Mouse (Mus musculus): Measurements from ENCODE around the gene Pdia2. TPM values are rescaled to one million over a fixed set of nuclear protein-coding genes. Genes with fewer than 3 reads are reported as not detected.

Gene Pdia2
- polyA plus RNA-seq, 1 experiment from 2014 or later: 1.0 TPM

DNA sequence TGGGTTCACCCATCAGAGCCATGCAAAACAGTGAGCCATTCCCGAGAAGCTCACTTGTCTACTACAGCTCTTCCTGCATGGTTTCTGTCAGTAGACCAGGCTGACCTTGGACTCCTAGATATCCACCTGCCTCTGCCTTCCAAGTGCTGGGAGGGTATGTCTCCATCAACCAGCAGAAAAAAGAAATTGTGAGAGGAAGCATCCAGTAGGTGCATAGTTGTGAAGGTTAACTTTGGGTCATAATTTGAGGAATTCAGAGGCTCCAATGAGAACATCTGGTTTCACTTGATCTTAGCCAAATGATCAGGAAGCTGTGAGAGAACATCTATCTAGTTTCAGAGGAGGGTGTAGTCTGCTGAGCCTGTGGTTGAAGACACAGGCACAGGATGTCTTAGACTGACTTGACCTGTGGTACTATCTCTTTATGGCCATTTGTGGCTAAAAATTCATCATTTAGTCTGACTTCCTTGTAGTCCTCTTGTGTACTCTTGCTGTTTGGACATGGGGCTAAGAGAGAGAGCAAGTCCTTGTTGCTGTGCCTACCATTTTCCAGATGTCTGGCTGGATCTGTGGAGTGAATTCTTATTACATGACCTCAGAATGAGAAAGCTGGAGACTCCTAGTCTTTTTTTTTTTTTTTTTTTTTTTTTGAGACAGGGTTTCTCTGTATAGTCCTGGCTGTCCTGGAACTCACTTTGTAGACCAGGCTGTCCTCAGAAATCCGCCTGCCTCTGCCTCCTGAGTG is 46.8 kb downstream of the Pdia2 start:
- H3K9ac ChIP-seq: no peak overlapping the region
- no peak for ATAC-seq (ENCODE audit: insufficient number of reproducible peaks, low FRiP score)
- no peak overlapping the region for H3K4me2 ChIP-seq
- H3K27ac ChIP-seq (ENCODE audit: poor library complexity, severe bottlenecking): no peak overlapping the region
- no peaks in the 10 kb centered on the region for H3K27me3 ChIP-seq (replicated peaks)
- no peaks in the 10 kb centered on the region for H3K4me1 ChIP-seq (replicated peaks)
- peaks cover 64% of the 10 kb centered on the region for H3K36me3 ChIP-seq
- H3K4me3 ChIP-seq: no peak overlapping the region
- 0 out of 2 replicates have a peak, but pooled peaks cover 2% of the 10 kb centered on the region for H3K9me3 ChIP-seq (replicated peaks)
- 92% methylated on average over 2 of the region's 2 CpGs for WGBS

DNA sequence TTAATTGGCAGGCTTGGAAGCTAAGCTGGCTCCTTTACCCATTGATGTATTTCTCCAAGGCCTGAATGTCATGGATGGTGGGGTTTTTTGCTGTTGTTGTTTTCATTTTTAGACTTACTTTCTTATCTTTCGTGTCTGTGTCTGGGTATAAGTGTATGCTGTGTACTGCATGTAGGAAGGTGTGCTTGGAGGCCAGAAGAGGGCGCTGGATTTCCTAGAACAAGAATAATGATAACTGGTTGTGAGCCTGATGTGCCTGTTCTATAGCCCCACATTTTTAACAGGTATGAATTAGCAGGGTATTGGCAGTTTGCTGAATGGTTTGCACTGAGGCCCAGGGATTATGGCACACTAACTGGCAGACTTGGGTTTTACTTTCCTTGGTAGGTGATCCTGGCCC is 49.8 kb downstream of the Pdia2 start:
- no peaks in the 10 kb centered on the region for H3K4me1 ChIP-seq (replicated peaks)
- no peaks in the 10 kb centered on the region for H3K27me3 ChIP-seq (replicated peaks)
- H3K4me3 ChIP-seq: no peak overlapping the region
- H3K9ac ChIP-seq: no peak overlapping the region
- H3K27ac ChIP-seq (ENCODE audit: poor library complexity, severe bottlenecking): no peak overlapping the region
- H3K9me3 ChIP-seq (replicated peaks): 0 out of 2 replicates have a peak, but pooled peaks cover 2% of the 10 kb centered on the region
- WGBS: 76% methylated on average over 2 of the region's 2 CpGs
- no peak overlapping the region for H3K4me2 ChIP-seq
- ATAC-seq (ENCODE audit: insufficient number of reproducible peaks, low FRiP score): no peak
- peaks cover 80% of the 10 kb centered on the region for H3K36me3 ChIP-seq

Other genes with a start within 250 kb of the Pdia2 start
- 0.08 and 0.17 TPM in 2 replicates for gene A930017K11Rik, start 246.5 kb downstream of the Pdia2 start, polyA plus RNA-seq (2016; fragmentation: Nextera tagmentation; extraction: Ambion mirVana)
- 16.9 and 18.0 TPM in 2 replicates for gene Capn15, start 213.3 kb downstream of the Pdia2 start, polyA plus RNA-seq (2016; fragmentation: Nextera tagmentation; extraction: Ambion mirVana)
- gene Rab11fip3, start 129.5 kb downstream of the Pdia2 start, polyA plus RNA-seq (2016; fragmentation: Nextera tagmentation; extraction: Ambion mirVana): 15.4 and 15.5 TPM in 2 replicates
- 33.4 and 37.1 TPM in 2 replicates for gene Decr2, start 108.8 kb downstream of the Pdia2 start, polyA plus RNA-seq (2016; fragmentation: Nextera tagmentation; extraction: Ambion mirVana)
- 65.9 and 69.0 TPM in 2 replicates for gene Nme4, start 103.5 kb downstream of the Pdia2 start, polyA plus RNA-seq (2016; fragmentation: Nextera tagmentation; extraction: Ambion mirVana)
- 1.2 TPM in 2 replicates for gene Tmem8, start 85.8 kb downstream of the Pdia2 start, polyA plus RNA-seq (2016; fragmentation: Nextera tagmentation; extraction: Ambion mirVana)
- gene Mrpl28, start 75.6 kb downstream of the Pdia2 start, polyA plus RNA-seq (2016; fragmentation: Nextera tagmentation; extraction: Ambion mirVana): 199 and 201 TPM in 2 replicates
- gene Axin1, start 60.4 kb downstream of the Pdia2 start, polyA plus RNA-seq (2016; fragmentation: Nextera tagmentation; extraction: Ambion mirVana): 11.4 and 11.7 TPM in 2 replicates
- 5.6 and 7.0 TPM in 2 replicates for gene Rgs11, start 3.9 kb upstream of the Pdia2 start, polyA plus RNA-seq (2016; fragmentation: Nextera tagmentation; extraction: Ambion mirVana)
- 6.3 and 7.2 TPM in 2 replicates for gene Arhgdig, start 8.7 kb upstream of the Pdia2 start, polyA plus RNA-seq (2016; fragmentation: Nextera tagmentation; extraction: Ambion mirVana)
- 46.1 TPM in 2 replicates for gene Fam234a, start 45.2 kb upstream of the Pdia2 start, polyA plus RNA-seq (2016; fragmentation: Nextera tagmentation; extraction: Ambion mirVana)
- gene Luc7l, start 53.8 kb upstream of the Pdia2 start, polyA plus RNA-seq (2016; fragmentation: Nextera tagmentation; extraction: Ambion mirVana): 72.3 and 77.0 TPM in 2 replicates
- gene Neurl1b, start 215.7 kb upstream of the Pdia2 start, polyA plus RNA-seq (2016; fragmentation: Nextera tagmentation; extraction: Ambion mirVana): 2.2 and 2.4 TPM in 2 replicates